Mouse (Mus musculus): Measurements from ENCODE around the gene Mageb16.

The Mageb16 gene

DNA sequence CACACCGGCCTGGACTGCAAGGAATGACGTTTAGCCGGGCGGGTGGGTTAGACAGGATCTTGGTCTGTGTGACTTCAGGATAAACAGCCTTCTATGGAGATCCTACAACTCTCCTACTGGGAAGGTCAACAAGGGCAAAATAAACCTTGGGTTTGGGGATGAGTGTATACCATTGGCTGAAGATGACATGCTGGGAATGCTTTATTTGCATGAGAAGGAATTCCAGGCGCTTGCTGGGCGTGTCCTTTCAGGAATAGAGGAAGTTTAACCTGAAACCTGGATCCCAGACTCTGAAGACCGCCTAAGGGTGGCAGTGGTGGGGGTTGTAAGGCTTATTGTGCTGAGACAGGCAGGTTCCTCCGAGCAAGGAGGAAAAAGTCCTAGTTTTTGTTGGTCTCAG is at the start of gene Mageb16:
Gene Mageb16 (minus strand): TSS at position 25 of the 400 bp plus-strand sequence.
- DNase-seq = no peak

DNA sequence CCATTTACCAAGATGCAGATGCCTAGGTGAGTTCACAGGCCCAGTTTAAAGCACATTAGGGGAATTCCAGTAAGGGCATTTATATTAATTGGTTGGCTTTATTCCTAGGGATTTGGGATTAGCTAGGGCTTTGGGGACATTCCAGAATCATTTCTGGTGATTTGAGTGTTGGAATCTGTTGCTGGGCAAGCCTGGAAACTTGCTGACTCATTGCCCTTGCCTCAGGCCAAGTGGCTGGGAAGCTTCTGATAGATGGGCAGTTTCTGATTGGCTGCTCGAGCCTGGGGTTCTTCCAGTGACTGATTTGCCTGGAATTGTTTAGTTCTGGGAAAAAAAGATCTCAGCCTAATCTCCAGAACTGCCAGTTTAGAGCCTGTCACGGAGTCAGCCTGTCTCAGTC is 20.1 kb downstream of the Mageb16 start:
- peak; percentile 0 for DNase-seq

DNA sequence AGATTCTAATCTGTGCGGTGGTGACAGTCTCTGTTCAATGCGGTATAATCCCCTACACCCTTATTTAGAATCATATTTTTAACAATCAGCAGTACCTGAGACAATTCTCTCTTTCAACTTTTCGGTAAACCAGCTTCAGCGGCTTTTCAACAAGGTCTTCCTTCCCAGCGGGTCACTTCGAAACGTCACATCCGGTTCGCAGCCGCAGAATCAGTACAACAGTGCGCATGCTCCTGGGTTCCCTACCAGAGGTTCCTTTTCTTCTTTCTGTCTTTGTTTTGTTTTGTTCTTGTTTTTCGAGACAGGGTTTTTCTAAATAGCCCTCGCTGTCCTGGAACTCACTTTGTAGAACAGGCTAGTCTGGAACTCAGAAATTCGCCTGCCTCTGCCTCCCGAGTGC is 35.8 kb downstream of the Mageb16 start:
- DNase-seq = no peak

DNA sequence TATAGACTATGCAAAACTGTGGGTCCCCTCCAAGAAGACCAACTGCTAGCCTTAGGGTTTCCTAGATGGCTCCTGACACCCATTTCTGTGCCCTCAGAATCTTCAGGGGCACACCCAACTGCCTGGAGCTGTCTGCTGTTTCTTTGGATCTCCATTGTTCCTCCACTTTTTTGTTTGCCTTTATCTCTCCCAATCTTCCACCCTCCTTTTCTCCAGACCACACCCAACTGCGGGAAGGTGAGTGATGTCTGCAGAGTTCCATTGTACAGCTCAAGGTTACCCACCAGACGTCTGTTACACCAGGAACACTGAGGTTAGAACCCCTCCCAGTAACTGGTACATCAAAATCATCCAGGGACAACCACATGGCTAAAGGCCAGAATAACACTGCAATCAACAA is 64.8 kb downstream of the Mageb16 start:
- no peak for DNase-seq
